Mouse (Mus musculus) limb, embryonic 14.5 days (tissue): ENCODE results near the gene Fcrl1. TPM values are rescaled to one million over a fixed set of nuclear protein-coding genes. Genes with fewer than 3 reads are reported as not detected.

Experiments
- ATAC-seq: fragments of 200-750 bp; cut with Nextera tagmentation; 2 replicates; pipeline ENCODE4 v1.8.0; 2017; ENCODE audit warnings: low read depth, moderate number of reproducible peaks, moderate TSS enrichment; ENCODE audit not compliant: low FRiP score
- DNase-seq: peaks from one replicate; pipeline ENCODE4 v3.0.0-alpha.2; 2015; ENCODE audit warnings: low spot score
- H3K27ac ChIP-seq: fragments of 300-500 bp; sonication (generic); replicated peaks from 2 replicates; pipeline ENCODE4 v1.5.1; 2014; ENCODE audit warnings: low read depth, mild to moderate bottlenecking, low read length, moderate library complexity, mixed read lengths
- H3K27me3 ChIP-seq: fragments of 300-500 bp; sonication (generic); 2 replicates; pipeline ENCODE4 v1.6.1; 2014; ENCODE audit warnings: low read length, mixed read lengths; ENCODE audit not compliant: control insufficient read depth, insufficient read depth
- H3K36me3 ChIP-seq: fragments of 300-500 bp; sonication (generic); 2 replicates; pipeline ENCODE4 v1.6.1; 2014; ENCODE audit warnings: mild to moderate bottlenecking, low read length, moderate library complexity, mixed read lengths; ENCODE audit not compliant: control insufficient read depth, insufficient read depth
- H3K4me1 ChIP-seq: fragments of 300-500 bp; sonication (generic); 2 replicates; pipeline ENCODE4 v1.6.1; 2014; ENCODE audit warnings: antibody characterized with exemption, low read length, mixed read lengths; ENCODE audit not compliant: control insufficient read depth, insufficient read depth
- H3K4me2 ChIP-seq: fragments of 300-500 bp; sonication (generic); replicated peaks from 2 replicates; pipeline ENCODE4 v1.6.1; 2014; ENCODE audit warnings: low read depth, mild to moderate bottlenecking, low read length, moderate library complexity; ENCODE audit not compliant: severe bottlenecking
- H3K4me3 ChIP-seq: fragments of 300-500 bp; sonication (generic); replicated peaks from 2 replicates; pipeline ENCODE4 v1.5.1; 2014; ENCODE audit warnings: low read length
- H3K9ac ChIP-seq: fragments of 300-500 bp; sonication (generic); 2 replicates; pipeline ENCODE4 v1.6.1; 2014; ENCODE audit warnings: mild to moderate bottlenecking, low read depth, low read length, moderate library complexity; ENCODE audit not compliant: severe bottlenecking
- H3K9me3 ChIP-seq: fragments of 300-500 bp; sonication (generic); 2 replicates; pipeline ENCODE4 v1.6.1; 2016; ENCODE audit warnings: low read length; ENCODE audit not compliant: control insufficient read depth
- POLR2A ChIP-seq: fragments of 200-500 bp; IDR thresholded peaks from 2 replicates; pipeline ENCODE4 v1.8.0; 2012; ENCODE audit warnings: inconsistent platforms, mild to moderate bottlenecking, moderate library complexity, borderline replicate concordance; ENCODE audit not compliant: insufficient read depth, insufficient read length; ENCODE audit errors: extremely low read depth
- WGBS: fragments of 180-500 bp; shearing (Covaris S2); extraction: QIAGEN DNeasy Blood & Tissue Kit; methylation state at CpG from one replicate; pipeline ENCODE4 v1.1.7; 2014; 5-methylcytosine and 5-hydroxymethylcytosine counted together
- polyA plus RNA-seq, 2 experiments: library from polyadenylated mRNA; depleted of rRNA in 1 of 2; stranded (reverse) in 1 of 2; unstranded in 1 of 2; fragments of >200 nt; fragmentation: Nextera tagmentation in 1 of 2; extraction: Ambion mirVana in 1 of 2; gene quantifications; 2 replicates each; pipeline versions ENCODE4 v1.2.1 to v1.2.3; 2012 to 2014

Gene Fcrl1
- polyA plus RNA-seq, 2 experiments: 0.14 to 0.23 TPM

DNA sequence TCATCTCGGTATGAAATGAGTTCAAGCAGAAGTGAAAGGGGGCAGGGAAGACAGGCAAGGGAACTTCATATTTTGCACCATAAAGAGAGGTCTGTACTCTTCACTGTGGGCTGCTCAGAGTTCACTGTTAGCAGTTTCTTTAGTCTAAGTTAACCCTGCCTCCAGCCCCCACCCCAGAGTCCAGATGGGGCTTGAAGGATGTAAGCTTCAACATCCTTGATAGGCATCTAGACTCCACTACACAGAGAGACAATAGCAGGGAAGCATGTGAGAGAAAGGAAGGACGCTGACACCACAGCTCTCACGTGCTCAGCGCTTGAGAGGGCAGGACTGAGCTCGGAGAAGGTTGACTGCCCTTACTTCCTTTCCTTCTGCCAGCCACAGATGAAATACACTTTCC is 25.1 kb downstream of the Fcrl1 start:
- no peak for TF ChIP-seq POLR2A
- Histone ChIP-seq H3K27me3 (no peaks in the 10 kb centered on the region), H3K9ac (no peak overlapping the region), H3K4me2 (no peak overlapping the region), H3K27ac (no peak overlapping the region), H3K36me3 (no peaks in the 10 kb centered on the region), H3K9me3 (no peaks in the 10 kb centered on the region), H3K4me1 (no peaks in the 10 kb centered on the region), H3K4me3 (no peak overlapping the region)
- DNase-seq (no peak), ATAC-seq (no peak)
- 73% methylated on average over 5 of the region's 5 CpGs for WGBS

GRCm38 (mm10) chr3:87408171-87408570 is 32.0 kb downstream of the Fcrl1 start:
- WGBS: 17% methylated on average over 4 of the region's 4 CpGs
- H3K27ac ChIP-seq: no peak overlapping the region
- H3K27me3 ChIP-seq: no peaks in the 10 kb centered on the region
- no peak overlapping the region for H3K4me3 ChIP-seq
- no peaks in the 10 kb centered on the region for H3K9me3 ChIP-seq
- no peaks in the 10 kb centered on the region for H3K36me3 ChIP-seq
- DNase-seq: no peak
- no peaks in the 10 kb centered on the region for H3K4me1 ChIP-seq
- no peak overlapping the region for H3K9ac ChIP-seq
- ATAC-seq: no peak
- no peak for TF ChIP-seq POLR2A
- no peak overlapping the region for H3K4me2 ChIP-seq

DNA sequence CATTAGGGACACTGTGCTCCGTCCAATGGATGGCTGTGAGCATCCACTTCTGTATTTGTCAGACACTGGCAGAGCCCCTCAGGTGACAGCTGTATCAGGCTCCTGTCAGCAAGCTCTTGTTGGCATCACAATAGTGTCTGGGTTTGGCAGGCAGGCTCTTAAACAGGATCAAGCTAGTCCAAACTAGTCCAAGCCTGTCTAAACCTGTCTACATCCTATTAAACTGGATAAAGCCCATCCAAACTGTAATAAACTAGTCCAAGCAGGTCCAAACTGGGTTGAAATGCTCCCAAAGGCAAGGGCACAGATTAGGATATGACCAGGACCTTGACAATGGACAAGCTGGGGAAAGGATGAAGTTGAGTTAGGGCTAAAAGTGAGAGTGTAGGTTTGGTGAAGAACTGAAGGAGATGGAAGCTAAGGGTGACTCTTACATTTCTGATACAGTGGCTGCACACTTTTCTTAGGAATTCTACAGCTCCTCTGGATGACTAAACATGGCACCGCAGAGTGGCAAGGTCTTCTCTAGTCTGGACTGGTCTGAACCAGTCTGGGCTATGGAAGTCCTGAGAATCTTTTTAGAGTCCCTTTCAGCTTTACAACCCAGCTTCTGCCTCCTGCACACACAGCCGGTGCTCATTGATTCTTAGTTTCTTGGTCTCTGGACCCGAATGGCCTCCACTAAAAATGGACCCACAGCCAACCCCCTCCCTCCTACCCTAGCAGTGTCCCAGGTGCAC is 33.2 kb downstream of the Fcrl1 start:
- TF ChIP-seq POLR2A: no peak
- Histone ChIP-seq H3K27ac (no peak overlapping the region), H3K9ac (no peak overlapping the region), H3K9me3 (no peaks in the 10 kb centered on the region), H3K36me3 (no peaks in the 10 kb centered on the region), H3K4me3 (no peak overlapping the region), H3K27me3 (no peaks in the 10 kb centered on the region), H3K4me1 (no peaks in the 10 kb centered on the region), H3K4me2 (no peak overlapping the region)
- no peak for DNase-seq
- WGBS: 87% methylated on average over 4 of the region's 4 CpGs
- ATAC-seq: no peak

- H3K4me1 ChIP-seq: no peaks in the 10 kb centered on the region
- H3K4me3 ChIP-seq: no peak overlapping the region
- no peak overlapping the region for H3K4me2 ChIP-seq
- ATAC-seq: no peak
- H3K27ac ChIP-seq: no peak overlapping the region
- TF ChIP-seq POLR2A: no peak
- no peak overlapping the region for H3K9ac ChIP-seq
- no peaks in the 10 kb centered on the region for H3K27me3 ChIP-seq
- H3K36me3 ChIP-seq: no peaks in the 10 kb centered on the region
- no peaks in the 10 kb centered on the region for H3K9me3 ChIP-seq
- WGBS: 81% methylated on average over 6 of the region's 6 CpGs
- DNase-seq: no peak
Measured at GRCm38 (mm10) chr3:87410605-87411004, 34.4 kb downstream of the Fcrl1 start.

- H3K27ac ChIP-seq: no peak overlapping the region
- no peaks in the 10 kb centered on the region for H3K36me3 ChIP-seq
- H3K4me2 ChIP-seq: no peak overlapping the region
- no peak overlapping the region for H3K4me3 ChIP-seq
- no peaks in the 10 kb centered on the region for H3K9me3 ChIP-seq
- no peak for TF ChIP-seq POLR2A
- ATAC-seq (peak; percentile 60; the same call in 1 of the 2 replicates), DNase-seq (no peak)
- no peaks in the 10 kb centered on the region for H3K27me3 ChIP-seq
- H3K9ac ChIP-seq: no peak overlapping the region
- H3K4me1 ChIP-seq: no peaks in the 10 kb centered on the region
- WGBS: 7% methylated on average over 12 of the region's 12 CpGs
Measured at GRCm38 (mm10) chr3:87411150-87411549, 35.0 kb downstream of the Fcrl1 start.

DNA sequence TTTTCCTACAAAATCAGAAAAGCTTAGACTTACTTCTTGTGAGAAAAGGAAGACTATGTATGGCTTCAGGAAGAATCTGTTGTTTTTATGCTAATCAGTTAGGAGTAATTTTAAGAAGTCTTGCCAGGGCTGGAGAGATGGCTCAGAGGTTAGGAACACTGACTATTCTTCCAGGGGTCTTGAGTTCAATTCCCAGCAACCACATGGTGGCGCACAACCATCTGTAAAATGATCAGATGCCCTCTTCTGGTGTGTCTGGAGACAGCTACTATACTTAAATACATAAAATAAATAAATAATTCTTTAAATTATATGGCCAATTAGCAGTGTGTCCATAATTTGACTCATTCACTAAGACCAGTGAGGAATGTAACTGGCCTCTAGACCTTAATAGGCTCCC is 44.5 kb downstream of the Fcrl1 start:
- no peak for DNase-seq
- H3K4me2 ChIP-seq: no peak overlapping the region
- no peak for TF ChIP-seq POLR2A
- no peak overlapping the region for H3K27ac ChIP-seq
- no peak for ATAC-seq
- H3K4me3 ChIP-seq: no peak overlapping the region
- 62% methylated on average over 1 of the region's 1 CpGs for WGBS
- H3K4me1 ChIP-seq: no peaks in the 10 kb centered on the region
- H3K36me3 ChIP-seq: no peaks in the 10 kb centered on the region
- H3K9me3 ChIP-seq: no peaks in the 10 kb centered on the region
- H3K27me3 ChIP-seq: no peaks in the 10 kb centered on the region
- no peak overlapping the region for H3K9ac ChIP-seq
